Mouse (Mus musculus) urinary bladder, postnatal 25 days (tissue): ENCODE measurements around the gene Pbx2.

Experiments used
- DNase-seq: peaks from one replicate; pipeline ENCODE4 v3.0.0; 2022; ENCODE audit warnings: low spot score

Pbx2 gene

GRCm38 (mm10) chr17:34604061-34604508, 13.0 kb downstream of the Pbx2 start, which contains the start of gene Agpat1:
Gene Agpat1 (plus strand): TSS chr17:34604262.
- DNase-seq: peak; percentile 96

DNA sequence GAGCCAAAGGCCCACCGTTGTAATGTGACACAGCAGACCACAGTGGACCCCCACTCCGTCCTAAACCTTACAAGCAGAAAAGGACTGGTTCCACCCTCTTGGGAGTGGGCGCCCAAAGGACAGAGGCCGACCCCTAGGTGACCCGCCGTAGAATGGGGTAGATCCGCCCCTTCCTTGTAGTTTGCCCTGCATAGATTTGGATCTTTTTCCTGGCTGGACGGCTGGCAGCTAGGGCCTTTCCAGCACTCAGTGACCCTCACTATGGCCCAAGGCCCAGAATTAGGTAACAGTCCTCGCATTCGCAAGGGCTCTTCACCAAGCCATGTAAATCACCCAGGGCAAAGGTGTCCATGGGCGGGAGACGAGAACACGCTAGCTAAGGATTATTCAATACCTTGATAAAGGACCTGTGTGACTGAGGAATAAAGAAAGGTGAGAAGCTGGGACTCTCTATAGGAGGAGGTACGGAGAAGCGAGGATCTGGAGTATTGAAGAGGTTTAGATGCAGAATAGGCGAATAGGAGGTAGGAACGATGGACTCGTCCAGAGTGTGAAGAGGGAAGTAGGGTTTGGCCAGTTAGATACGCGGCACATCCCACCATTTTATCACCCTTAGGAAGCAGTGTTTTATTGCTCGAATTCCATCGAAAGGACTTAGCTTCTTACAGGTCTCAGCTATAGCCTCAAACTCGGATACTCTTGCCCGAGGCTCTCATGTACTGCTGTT, 13.6 kb downstream of the Pbx2 start:
- DNase-seq: peak; percentile 38

- peak; percentile 95 for DNase-seq
Measured at GRCm38 (mm10) chr17:34605609-34606008, 14.5 kb downstream of the Pbx2 start.

GRCm38 (mm10) chr17:34606186-34607039, 15.3 kb downstream of the Pbx2 start:
- no peak for DNase-seq

DNA sequence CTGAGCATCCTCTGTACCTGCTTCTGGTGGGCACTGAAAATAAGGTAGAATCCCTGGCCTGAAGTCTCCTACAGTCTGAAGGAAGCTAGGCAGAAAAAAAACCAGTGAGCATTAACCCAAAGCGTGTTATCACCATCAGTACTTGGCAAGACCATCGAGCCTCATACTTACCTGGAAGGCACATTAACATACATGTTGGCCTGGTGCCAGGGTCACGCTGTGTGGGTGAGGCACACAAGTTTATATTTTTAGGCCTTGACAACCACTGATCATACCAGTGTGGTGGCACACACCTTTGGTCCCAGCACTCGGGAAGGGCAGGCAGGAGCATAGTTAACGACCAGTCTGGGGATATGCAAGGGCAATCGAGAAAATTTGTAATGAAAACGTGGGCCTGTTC, 16.9 kb downstream of the Pbx2 start:
- no peak for DNase-seq

DNA sequence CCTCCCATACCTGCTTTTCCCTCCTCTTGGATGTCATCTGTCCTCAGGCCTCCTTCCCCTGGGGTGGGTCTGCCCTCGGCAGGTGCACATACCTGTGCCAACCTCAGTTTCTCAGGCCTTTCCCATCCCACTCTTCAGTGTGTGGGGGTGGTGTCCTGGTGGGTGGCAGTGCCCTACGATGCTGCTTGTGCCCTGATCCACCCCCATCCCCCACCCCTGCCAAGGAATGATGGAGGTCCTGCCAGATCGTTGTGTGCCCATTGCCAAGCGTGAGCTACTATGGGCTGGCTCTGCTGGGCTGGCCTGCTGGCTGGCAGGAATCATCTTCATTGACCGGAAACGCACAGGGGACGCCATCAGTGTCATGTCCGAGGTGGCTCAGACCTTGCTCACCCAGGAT, 20.0 kb downstream of the Pbx2 start:
- DNase-seq: no peak

DNA sequence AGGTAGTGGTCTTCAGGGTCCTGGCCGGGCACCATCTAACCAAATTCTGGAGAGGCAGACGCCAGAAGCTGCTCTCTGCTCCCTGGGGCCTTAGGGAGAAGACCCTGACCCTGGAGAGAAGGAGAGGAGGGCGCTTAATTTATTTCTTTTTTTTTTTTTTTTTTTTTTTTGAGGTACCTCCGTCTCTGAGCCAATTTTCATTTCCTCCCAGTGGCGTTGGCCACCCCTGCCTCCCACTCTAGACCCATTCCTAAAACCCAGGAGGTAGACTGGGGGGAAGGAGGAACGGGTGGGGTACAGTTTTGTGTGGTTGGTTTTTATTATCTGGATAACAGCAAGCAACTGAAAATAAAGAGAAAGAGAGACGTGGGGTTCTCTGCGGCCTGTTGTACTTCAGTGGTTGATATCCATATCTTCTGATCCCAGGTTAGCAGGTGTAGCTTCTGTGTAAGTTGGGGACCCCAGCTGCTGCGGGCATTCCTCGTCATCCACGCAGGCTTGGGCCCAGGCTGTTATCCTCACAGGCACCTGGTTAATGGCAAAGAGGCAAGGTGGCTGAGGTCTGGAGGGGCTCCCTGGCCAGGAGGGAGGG, 22.1 kb downstream of the Pbx2 start:
- no peak for DNase-seq

DNA sequence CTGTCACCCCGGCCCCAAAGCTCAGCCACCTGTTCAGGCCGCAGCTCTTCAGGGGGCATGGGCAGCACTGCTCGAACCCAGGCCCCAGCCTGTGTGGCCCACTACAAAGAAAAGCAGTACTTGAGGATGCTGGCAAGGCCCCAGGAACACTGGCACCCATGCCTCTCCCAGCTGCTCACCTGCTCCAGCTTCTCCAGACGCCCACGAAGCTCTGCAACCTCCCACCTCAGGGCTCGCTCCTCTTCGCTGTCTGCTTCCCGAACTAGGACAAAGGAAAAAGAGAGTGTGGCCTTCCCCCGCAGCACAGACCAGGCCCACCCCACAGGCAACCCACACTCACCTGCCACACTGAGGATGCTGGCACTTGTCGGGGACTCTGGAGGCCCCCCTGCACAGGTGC, 22.8 kb downstream of the Pbx2 start:
- no peak for DNase-seq

DNA sequence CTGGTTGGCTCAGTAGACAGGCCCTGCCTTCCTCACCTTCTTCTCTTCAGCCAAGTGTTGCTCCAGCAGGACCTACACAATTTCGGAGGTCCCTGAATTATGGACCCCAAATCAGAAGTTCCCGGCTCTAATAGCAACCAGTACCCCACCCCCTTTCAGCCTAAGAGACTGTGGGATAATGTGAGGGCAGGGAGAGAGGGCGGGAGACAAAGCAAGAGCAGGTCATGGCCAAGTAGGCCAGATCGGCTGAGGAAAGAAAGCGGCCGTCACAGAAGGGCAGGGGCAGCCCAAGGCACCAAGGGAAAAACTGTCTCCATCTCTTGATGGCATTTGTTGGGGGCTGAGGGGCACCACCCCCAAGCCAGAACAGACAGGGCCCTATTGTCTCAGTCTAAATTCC, 24.8 kb downstream of the Pbx2 start, which contains the start of gene Egfl8:
Gene Egfl8 (minus strand): TSS at position 101 of the 400 bp plus-strand sequence.
- no peak for DNase-seq

DNA sequence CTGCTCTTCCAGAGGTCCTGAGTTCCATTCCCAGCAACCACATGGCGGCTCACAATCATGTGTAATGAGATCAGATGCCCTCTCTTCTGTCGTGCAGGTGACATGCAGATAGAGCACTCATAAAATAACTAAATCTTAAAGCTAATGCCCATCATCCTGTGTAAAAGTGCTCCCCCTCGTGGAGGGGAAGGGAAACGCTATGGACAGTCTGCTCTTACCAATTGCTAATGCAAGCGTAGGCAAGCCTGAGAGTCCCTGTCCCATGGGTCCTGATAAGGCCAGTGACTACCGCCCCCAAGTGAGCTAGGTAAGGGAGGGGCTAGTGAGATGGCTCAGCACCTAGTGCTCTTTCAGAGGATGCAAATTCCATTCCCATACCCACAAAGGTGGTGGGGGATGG, 27.9 kb downstream of the Pbx2 start:
- DNase-seq: peak; percentile 70

- DNase-seq: no peak
Measured at GRCm38 (mm10) chr17:34621006-34621405, 29.9 kb downstream of the Pbx2 start.

GRCm38 (mm10) chr17:34623161-34623560, 32.1 kb downstream of the Pbx2 start:
- DNase-seq: no peak

- no peak for DNase-seq
Measured at GRCm38 (mm10) chr17:34624981-34625380, 33.9 kb downstream of the Pbx2 start.

- no peak for DNase-seq
Measured at GRCm38 (mm10) chr17:34626062-34626772, 35.2 kb downstream of the Pbx2 start.

DNA sequence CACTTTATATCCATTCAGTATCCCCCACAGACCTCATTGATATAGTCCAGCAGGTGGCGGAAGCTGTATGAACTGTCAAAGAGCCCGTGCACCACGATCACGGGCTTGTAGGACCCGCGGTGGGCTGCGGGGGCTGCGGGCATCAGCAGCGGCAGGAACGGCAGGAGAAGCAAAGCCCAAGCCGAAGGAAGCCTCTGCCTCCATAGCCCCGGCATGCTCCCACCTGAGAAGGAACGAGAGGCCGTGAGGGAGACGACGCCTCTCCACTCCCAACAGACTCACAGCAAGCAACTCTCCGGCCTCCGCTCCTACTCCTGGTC, 35.7 kb downstream of the Pbx2 start:
- DNase-seq: no peak

GRCm38 (mm10) chr17:34627093-34627942, 36.3 kb downstream of the Pbx2 start:
- peak; percentile 66 for DNase-seq

- peak; percentile 43 for DNase-seq
Measured at GRCm38 (mm10) chr17:34627943-34628643, 37.0 kb downstream of the Pbx2 start, which contains the start of gene Ppt2. Gene Ppt2 (minus strand): TSS chr17:34628510.

- DNase-seq: no peak
Measured at GRCm38 (mm10) chr17:34628644-34628967, 37.5 kb downstream of the Pbx2 start.

DNA sequence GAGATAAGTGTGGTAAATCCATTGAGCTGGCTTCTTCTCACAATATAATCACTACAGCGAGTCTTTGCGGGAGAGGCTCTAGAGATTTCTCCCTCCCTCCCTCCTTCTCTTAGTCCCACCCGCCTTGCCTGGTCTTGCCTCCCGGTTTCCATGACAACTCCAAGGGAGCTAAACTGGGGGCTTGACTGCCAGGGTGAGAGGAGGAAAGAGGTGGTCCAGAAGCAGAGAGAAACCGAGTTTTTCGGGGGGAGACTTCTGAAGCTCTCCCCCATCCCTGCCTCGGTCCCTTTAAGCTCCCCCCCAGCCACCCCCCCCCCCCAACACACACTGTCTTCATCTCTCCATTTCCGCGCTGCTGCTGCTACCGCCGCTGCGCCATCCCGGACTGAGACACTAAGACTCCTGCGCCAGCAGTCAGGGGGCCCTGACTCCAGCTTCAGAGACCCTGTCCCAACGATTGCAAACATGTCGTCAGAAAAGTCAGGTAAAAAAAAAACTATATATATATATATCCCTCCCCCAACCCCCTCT, 38.2 kb downstream of the Pbx2 start, which contains the start of gene Prrt1:
Gene Prrt1 (plus strand): TSS at position 313 of the 531 bp plus-strand sequence.
- no peak for DNase-seq
